Mouse (Mus musculus) heart, postnatal 0 days (tissue): ENCODE data around the gene Fam83f.
"Not testable (repeated sequence)": the region's sequence is repeated elsewhere in the genome, so short reads cannot be mapped to it uniquely, and the experiment has no call there.

Experiments
- CTCF ChIP-seq: IDR thresholded peaks from 2 replicates; pipeline ENCODE4 v1.5.1; 2016; ENCODE audit warnings: antibody characterized with exemption, control low read depth, low read depth
- EP300 ChIP-seq: IDR thresholded peaks from 2 replicates; pipeline ENCODE4 v1.6.1; 2016; ENCODE audit warnings: antibody characterized with exemption, low read depth

- TF ChIP-seq EP300, CTCF: not testable (repeated sequence)
These were observed 64.1 kb downstream of the Fam83f start for GRCm38 (mm10) chr15:80735708-80736107.
